Mouse (Mus musculus) liver, embryonic 14.5 days (tissue): ENCODE data around the gene Aarsd1.

ENCODE experiments used
- CTCF ChIP-seq: IDR thresholded peaks from 2 replicates; pipeline ENCODE4 v1.5.1; 2016; ENCODE audit warnings: antibody characterized with exemption, low read depth, control low read depth
- EP300 ChIP-seq: IDR thresholded peaks from 2 replicates; pipeline ENCODE4 v1.6.1; 2016; ENCODE audit warnings: antibody characterized with exemption, low read depth

- TF ChIP-seq EP300 (no peak), CTCF (peak; percentile 42; the same call in 1 of the 2 replicates)
Measured at GRCm38 (mm10) chr11:101465101-101465868, 47.9 kb upstream of the Aarsd1 start.
